Mouse (Mus musculus): ENCODE measurements around the gene Vsig10. TPM values are rescaled to one million over a fixed set of nuclear protein-coding genes. Genes with fewer than 3 reads are reported as not detected.
"Not testable (repeated sequence)": the region's sequence is repeated elsewhere in the genome, so short reads cannot be mapped to it uniquely, and the experiment has no call there.

Gene Vsig10
- total RNA-seq, 2 experiments from 2014 or later = 11.1 to 12.9 TPM

GRCm38 (mm10) chr5:117295011-117295410 lies 23.9 kb upstream of the Vsig10 start:
- no peak for DNase-seq (ENCODE audit: low spot score)
- intact Hi-C loops (cut with DNase I) = no loop called here

GRCm38 (mm10) chr5:117302899-117303298 lies 16.0 kb upstream of the Vsig10 start:
- no peak for DNase-seq (ENCODE audit: low spot score)
- intact Hi-C loops (cut with DNase I) = no loop called here

DNA sequence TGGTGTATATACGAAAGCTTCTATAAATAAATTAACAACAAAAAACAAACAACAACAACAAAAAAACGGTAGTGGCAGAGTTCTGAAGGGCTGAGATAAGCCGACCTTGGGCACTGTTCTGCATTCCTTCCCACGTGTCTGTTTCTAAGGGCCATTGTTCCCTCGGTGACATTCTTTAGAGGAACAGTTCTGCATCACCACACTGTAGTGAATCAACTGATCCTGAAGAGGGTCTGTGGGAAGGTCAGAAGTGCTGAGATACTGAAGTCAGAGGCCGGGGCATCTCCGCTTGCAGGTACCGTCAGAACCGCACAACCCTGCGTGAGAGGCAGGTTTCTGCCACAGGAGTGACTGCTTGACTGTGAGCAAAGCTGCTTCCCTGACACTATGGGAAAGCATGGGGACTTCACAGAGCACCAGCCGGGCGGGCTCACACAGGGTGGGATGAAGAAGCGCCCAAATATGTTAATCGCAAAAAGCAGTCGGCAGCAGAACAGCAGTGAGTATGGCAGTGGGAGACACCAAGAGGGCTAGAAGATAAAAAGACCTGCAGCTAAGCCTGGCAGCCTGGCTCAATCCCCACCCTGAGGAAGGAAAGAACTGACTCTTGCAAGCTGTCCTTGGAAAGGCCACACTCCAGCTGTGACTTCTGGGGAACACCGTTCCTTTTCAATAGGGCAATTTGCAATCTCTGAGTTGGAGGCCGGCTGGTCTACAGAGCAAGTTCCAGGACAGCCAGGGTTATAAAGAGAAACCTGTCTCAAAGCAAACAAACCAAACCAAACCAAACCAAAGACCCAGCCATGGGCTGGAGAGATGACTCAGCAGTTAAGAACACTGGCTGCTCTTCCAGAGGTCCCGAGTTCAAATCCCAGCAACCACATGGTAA lies 14.9 kb upstream of the Vsig10 start:
- no peak for DNase-seq (ENCODE audit: low spot score)
- intact Hi-C loops (cut with DNase I) = no loop called here

DNA sequence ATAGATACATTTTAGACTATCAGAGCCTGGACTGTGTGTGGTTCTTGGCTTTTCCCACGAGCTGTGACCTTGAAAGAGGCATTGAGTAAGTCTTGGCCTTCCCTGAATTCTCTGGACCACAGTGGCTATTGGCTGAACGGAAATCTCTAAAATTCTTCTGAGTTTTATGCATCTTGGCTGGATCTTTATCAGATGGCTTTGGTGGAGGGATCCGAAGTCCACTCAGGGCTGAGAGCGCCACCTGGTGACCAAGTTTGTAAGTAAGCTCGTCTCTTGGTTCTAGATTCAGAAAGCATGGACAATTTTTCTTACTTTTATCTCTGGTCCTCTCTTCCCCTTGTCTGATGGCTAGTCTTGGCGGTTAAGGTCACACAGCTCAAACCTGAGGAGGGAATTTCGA lies 13.9 kb upstream of the Vsig10 start:
- intact Hi-C loops (cut with DNase I) = loop anchor here (5.0 kb wide), 3 partner anchors 102 to 188 kb away; partner anchors contain the start of gene Suds3
- DNase-seq (ENCODE audit: low spot score) = peak; percentile 28

GRCm38 (mm10) chr5:117305754-117306153 lies 13.1 kb upstream of the Vsig10 start:
- intact Hi-C loops (cut with DNase I) = loop anchor here (5.0 kb wide), 3 partner anchors 102 to 188 kb away; partner anchors contain the start of gene Suds3
- DNase-seq (ENCODE audit: low spot score) = no peak

- intact Hi-C loops (cut with DNase I) = loop anchor here (5.0 kb wide), 3 partner anchors 100 to 190 kb away; partner anchors contain the start of gene Suds3
- DNase-seq (ENCODE audit: low spot score) = no peak
Observed at GRCm38 (mm10) chr5:117306826-117307225, 12.1 kb upstream of the Vsig10 start.

- peak; percentile 43 for DNase-seq (ENCODE audit: low spot score)
- intact Hi-C loops (cut with DNase I) = loop anchor here (5.0 kb wide), 3 partner anchors 100 to 190 kb away; partner anchors contain the start of gene Suds3
Observed at GRCm38 (mm10) chr5:117307699-117308098, 11.2 kb upstream of the Vsig10 start.

DNA sequence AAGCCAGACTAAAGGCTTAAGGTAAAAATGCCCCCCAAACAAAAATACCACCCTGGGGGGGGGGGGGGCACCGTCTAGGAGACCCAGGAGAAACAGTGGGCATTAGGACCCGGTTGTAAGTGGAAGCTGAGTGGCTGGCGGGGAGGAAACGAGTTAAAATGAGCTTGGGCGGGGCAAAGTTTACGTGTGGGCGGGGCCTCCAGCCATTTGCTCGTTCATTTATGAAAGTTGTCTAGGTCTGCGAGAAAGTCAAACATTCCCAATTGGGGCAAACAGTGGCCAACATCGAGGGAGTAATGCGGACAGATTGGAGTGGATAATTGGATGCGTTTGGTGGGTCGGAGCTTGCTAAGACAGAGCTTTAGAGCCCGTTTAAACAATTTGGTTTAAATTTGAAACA lies 5.5 kb upstream of the Vsig10 start:
- DNase-seq (ENCODE audit: low spot score) = no peak
- intact Hi-C loops (cut with DNase I) = no loop called here

- intact Hi-C loops (cut with DNase I) = no loop called here
- DNase-seq (ENCODE audit: low spot score) = no peak
Observed at GRCm38 (mm10) chr5:117313909-117314308, 5.0 kb upstream of the Vsig10 start.

- intact Hi-C loops (cut with DNase I) = loop anchor here (5.0 kb wide), 1 partner anchor 72 kb away; the partner anchor contains the start of gene Rfc5
- DNase-seq (ENCODE audit: low spot score) = no peak
Observed at GRCm38 (mm10) chr5:117314587-117315428, 4.1 kb upstream of the Vsig10 start.

DNA sequence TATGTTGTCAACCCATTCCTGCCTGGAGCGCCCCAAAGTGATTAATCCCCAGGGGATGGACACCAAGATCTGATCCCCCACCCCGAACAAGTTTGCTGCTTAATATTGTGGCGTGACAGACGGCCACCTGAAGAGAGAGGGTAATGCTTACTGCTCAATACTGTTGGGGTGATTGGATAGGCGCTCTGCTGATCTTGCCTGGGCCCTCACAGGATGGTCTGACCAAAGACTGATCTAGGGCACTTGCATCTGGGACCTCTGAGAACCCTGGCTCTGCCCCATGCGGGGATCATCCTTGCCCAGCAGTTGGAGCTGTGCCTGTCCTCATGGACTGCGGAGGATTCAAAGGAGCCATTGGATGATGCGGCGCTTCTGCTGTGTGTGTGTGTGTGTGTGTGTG lies 4.9 kb downstream of the Vsig10 start:
- intact Hi-C loops (cut with DNase I) = no loop called here

DNA sequence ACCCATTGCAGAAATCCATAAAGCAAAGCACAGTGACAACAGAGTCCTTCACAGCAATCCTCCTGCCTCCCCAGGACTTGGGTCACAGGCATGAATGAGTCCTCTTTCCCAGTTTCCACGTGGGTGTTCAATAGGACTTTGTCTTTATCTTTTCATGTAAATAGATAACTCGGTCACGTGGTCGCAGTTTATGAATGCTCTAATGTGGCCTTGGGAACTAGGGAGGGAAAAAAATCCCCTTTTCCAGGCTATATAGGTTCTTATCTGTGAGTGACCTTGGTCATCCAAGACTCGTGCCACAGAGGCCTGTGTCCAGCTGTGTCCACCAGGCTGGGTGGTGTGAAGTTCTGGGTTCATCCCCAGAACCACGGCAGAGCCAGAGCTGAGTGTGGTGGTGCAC lies 7.5 kb downstream of the Vsig10 start:
- no peak for DNase-seq (ENCODE audit: low spot score)
- intact Hi-C loops (cut with DNase I) = no loop called here

More for the DNA sequence above, 4.9 kb downstream of the Vsig10 start:
- no peak for DNase-seq (ENCODE audit: low spot score)

DNA sequence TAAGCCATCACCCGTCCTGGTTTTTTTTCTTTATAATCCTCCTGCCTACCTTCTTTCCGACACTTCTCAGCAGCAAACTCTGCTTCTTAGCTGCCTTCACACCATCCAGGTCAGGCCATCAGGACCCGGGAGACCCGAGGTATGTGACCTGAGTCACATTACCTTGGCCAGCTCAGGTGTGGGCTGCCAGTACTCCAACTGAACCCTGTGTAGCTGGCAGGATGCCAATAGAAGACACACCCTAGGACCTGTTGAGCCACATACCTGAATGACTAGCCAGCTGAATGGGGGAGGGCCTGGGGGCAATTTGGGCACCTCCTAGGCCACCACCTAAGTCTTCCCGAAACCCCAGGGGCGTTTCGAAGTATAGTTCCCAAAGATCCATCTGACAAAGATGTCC lies 11.6 kb downstream of the Vsig10 start:
- intact Hi-C loops (cut with DNase I) = no loop called here
- DNase-seq (ENCODE audit: low spot score) = no peak

DNA sequence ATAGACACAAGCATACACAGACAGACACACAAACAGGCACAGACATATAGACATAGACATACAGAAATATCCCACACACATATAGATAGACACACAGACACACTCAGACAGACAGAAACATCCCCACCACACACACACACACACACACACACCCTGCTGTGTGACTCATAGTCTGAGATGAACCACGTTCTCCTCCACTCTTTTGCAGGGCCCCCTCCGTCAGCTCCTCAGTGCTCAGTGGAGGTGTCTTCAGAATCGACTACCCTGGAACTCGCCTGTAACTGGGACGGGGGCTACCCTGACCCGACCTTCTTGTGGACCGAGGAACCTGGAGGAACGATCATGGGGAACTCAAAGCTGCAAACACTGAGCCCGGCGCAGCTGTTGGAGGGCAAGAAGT lies 19.1 kb downstream of the Vsig10 start:
- DNase-seq (ENCODE audit: low spot score) = no peak
- intact Hi-C loops (cut with DNase I) = no loop called here

DNA sequence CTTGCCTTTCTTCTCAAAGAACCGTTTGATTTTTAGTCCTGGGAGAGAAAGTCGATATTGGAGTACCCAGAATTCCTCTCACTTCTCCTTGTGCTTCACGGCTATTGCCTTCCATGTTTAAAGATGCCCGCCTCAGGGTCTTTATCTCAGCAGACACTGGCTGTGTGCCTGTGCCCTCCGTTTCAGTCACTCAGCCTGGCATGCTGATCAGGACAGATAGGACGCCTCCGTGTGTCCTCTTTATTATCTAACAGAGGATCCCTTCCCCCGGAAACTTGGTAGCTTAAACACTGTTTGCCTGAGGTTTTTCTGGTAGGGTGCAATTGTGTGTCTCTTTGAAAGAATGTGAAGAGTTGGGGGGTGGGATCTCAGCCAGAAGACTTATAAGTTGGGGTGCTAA lies 19.6 kb downstream of the Vsig10 start:
- intact Hi-C loops (cut with DNase I) = no loop called here
- DNase-seq (ENCODE audit: low spot score) = no peak

DNA sequence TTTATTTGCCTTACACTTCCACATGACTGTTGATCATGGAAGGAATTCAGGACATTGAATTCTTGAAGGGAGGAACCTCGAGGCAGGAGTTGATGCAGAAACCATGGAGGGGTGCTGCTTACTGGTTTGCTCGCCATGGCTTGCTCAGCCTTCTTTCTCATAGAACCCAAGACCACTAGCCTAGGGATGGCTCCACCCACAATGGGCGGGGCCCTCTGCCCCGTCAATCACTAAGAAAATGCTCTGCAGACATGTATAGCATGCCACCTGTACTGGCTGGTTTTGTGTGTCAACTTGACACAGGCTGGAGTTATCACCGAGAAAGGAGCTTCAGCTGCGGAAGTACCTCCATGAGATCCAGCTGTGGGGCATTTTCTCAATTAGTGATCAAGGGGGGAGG lies 21.2 kb downstream of the Vsig10 start:
- no peak for DNase-seq (ENCODE audit: low spot score)
- intact Hi-C loops (cut with DNase I) = no loop called here

- no peak for DNase-seq (ENCODE audit: low spot score)
- intact Hi-C loops (cut with DNase I) = no loop called here
Observed at GRCm38 (mm10) chr5:117341896-117342295, 23.0 kb downstream of the Vsig10 start.

GRCm38 (mm10) chr5:117344496-117344895 lies 25.6 kb downstream of the Vsig10 start:
- intact Hi-C loops (cut with DNase I); DNase-seq (ENCODE audit: low spot score): not testable (repeated sequence)

DNA sequence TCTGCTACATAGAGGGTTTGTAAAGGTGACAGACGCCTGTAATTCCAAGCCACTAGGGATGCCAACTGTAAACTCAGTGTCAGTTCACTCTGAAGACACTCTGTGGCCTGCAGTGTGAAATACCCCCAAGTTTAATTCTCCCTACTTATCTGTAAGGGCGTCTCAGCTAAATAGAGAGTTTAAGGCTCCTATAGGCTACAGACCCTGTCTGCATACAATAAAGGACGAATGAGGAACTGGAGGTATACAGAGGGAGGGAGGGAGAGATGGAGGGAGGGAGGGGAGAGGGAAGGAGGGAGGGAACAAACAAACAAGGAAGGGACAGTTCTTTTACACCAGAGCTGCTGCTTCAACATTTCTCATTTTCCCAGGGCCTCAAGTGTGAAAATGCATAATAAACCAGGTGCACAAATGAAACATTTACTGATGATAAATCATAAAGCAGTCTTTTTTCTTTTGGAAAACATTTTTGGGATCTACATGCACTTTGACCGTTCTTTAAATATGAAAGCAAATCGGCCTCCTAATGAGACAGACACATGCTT lies 26.6 kb downstream of the Vsig10 start:
- DNase-seq (ENCODE audit: low spot score) = no peak
- intact Hi-C loops (cut with DNase I) = no loop called here

DNA sequence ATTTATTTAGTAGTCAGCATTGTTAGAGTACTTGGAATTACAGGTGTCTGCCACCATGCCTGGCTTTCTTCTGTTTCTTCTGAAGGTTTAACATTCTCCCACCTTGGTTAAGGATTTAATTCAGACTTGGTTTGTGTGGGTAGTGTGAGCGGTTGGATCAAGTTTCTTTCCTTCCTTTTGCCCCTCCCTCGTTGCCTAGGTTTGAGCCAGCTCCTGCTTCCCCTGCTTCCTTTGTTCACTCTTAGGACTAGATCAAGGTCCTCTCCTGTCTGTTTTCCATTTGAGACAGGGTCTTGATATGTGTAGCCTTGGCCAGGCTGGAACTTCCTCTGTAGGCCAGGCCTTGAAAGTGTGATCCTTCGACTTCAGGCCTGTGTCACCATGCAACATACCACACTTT lies 27.4 kb downstream of the Vsig10 start:
- intact Hi-C loops (cut with DNase I) = no loop called here
- DNase-seq (ENCODE audit: low spot score) = no peak

Data from heart, postnatal 25 days (tissue).